Mouse (Mus musculus): ENCODE measurements at regions not wholly inside any gene's neighbourhood (a gene's known extent, or its start where the extent isn't known, plus 50 kb on each side); places are given as distances from the start of the nearest gene placed in this dataset.
A peak's percentile ranks its signal among the peaks of the same experiment; 100 is the strongest.

GRCm38 (mm10) chr8:34462262-34462661, 350.7 kb upstream of the Gm10131 start:
- no peak for ATAC-seq (replicated peaks in 1 of 2; ENCODE audit: insufficient read depth in 1 of 2, low FRiP score in 2 of 2, low TSS enrichment in 1 of 2, low read depth in 1 of 2, poor library complexity in 2 of 2, severe bottlenecking in 2 of 2)

GRCm38 (mm10) chr8:34458300-34458699, 346.8 kb upstream of the Gm10131 start:
- ATAC-seq (replicated peaks in 1 of 2; ENCODE audit: insufficient read depth in 1 of 2, low FRiP score in 2 of 2, low TSS enrichment in 1 of 2, low read depth in 1 of 2, poor library complexity in 2 of 2, severe bottlenecking in 2 of 2) = peak; percentile 27 to 56; a peak in 2 of 4 replicates

- ATAC-seq (replicated peaks in 1 of 2; ENCODE audit: insufficient read depth in 1 of 2, low FRiP score in 2 of 2, low TSS enrichment in 1 of 2, low read depth in 1 of 2, poor library complexity in 2 of 2, severe bottlenecking in 2 of 2) = no peak
Measured at GRCm38 (mm10) chr8:34456543-34456942, 345.0 kb upstream of the Gm10131 start.

DNA sequence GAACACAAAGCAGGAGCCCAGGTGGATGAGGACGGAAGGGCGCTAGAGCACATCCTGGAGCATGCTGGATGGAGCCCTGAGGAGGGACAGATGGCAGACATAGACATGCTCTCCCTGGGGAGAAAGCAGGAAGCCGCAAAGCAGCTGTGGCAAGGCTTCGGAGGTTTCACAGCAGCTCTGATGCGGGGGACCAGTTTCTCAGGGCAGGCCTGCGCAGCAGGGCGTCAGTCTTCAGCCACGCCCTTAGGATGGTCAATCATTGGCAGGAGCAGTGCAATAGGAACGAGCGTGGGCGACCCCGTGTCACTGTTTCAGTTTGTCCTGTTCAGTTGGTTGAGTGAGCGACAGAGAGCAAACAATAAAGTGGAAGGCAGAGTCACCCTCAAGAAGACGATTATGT, 343.8 kb upstream of the Gm10131 start:
- ATAC-seq (replicated peaks in 1 of 2; ENCODE audit: insufficient read depth in 1 of 2, low FRiP score in 2 of 2, low TSS enrichment in 1 of 2, low read depth in 1 of 2, poor library complexity in 2 of 2, severe bottlenecking in 2 of 2) = no peak

DNA sequence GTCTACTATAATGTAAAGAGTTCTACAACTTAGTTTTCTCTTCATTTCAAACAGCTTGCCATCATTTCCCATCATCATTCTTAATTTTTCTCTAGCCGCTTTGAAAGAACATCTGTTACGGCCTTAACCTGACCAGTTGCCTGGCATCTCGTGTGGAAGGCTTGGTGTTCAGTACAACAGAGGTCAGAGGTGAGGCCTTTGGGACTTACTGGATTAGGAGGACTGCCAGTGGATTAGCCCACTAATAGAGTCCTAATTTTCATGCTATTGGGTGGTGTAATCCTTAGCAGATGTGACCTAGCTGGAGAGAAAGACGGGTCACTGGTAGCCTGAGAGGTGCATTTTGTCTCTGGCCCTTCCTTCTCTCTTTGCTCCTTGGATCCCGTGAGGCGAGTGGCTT, 341.3 kb upstream of the Gm10131 start:
- ATAC-seq (replicated peaks in 1 of 2; ENCODE audit: insufficient read depth in 1 of 2, low FRiP score in 2 of 2, low TSS enrichment in 1 of 2, low read depth in 1 of 2, poor library complexity in 2 of 2, severe bottlenecking in 2 of 2) = no peak

DNA sequence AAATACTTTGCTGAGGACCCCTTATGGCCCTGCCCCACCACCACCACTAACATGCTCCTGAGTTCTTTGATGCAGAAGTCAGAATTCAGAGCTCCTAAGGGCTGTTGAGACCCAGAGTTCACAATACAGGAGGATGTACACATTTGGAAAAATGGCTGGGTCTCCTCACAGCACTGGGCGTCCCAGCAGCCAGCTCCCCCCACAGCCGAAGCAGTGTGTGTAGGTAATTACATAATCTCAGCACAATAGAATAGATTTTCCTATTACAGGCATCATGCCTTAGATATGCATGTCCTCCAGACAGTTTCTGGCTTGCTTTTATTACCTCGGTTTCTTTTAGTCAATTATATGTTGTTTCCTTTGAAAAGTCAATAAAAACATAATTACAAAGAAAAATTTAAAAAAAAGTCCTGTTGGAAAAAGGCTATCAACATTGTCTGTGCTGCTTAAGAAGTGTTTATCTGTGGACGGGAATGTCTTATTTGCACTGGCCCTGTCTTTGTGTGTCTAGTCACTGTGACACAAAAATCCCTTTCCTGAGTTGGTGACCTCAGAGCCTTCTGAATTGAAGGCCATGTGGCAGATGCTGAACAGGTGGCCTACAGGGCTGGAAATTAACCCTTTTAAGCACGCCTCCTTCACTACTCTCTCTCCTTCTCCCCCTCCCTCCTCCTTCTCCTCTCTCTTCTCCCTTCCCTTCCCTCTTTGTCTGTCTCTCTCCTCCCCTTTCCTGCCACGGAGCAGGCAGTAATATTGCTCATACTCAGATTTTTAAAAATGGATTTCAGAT, 339.9 kb upstream of the Gm10131 start:
- no peak for ATAC-seq (replicated peaks in 1 of 2; ENCODE audit: insufficient read depth in 1 of 2, low FRiP score in 2 of 2, low TSS enrichment in 1 of 2, low read depth in 1 of 2, poor library complexity in 2 of 2, severe bottlenecking in 2 of 2)

GRCm38 (mm10) chr8:34449391-34450044, 338.0 kb upstream of the Gm10131 start:
- no peak for ATAC-seq (replicated peaks in 1 of 2; ENCODE audit: insufficient read depth in 1 of 2, low FRiP score in 2 of 2, low TSS enrichment in 1 of 2, low read depth in 1 of 2, poor library complexity in 2 of 2, severe bottlenecking in 2 of 2)

DNA sequence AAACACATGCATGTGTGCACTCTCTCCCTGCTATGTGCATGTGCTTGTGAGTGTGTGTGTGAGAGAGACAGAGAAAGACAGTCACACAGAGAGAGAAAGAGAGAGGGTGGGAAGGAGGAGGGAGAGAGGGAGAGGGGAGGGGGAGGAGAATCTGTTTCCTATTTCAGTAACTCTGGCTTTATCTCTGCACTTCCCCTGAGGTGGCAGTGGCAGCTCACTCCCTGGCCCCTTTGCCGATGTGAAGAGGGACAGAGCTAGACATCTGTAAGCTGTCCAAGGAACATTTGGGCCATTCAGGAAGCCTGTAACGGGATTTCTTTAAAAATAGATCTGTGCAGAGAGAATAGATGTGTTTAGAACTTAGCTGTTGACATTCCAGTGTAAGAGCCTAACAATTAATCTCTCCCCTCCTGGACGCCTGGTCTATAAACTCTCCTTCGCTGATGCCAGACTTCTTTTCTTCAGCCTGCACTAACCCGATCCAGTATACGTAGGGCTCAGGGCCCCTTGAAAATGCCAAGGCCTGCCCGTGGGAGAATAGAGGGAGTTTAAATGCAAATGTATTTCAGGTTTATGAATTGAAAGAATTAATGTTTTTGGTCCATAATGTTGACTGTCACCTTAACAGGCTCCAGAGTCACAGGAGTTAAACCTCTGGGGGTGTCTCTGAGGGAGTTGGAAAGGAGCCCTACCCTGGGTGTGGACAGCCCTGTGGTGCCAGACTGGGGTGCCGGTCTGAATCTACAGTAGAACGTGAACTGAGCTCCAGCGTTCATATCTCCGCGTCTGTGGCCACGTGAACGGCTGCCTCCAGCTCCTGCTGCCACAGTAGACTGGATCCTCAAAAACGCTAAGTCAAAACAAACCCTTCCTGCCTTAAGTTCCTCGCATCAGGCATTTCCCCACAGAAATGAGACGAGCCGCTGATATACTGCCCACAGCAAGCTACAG, 336.6 kb upstream of the Gm10131 start:
- no peak for ATAC-seq (replicated peaks in 1 of 2; ENCODE audit: insufficient read depth in 1 of 2, low FRiP score in 2 of 2, low TSS enrichment in 1 of 2, low read depth in 1 of 2, poor library complexity in 2 of 2, severe bottlenecking in 2 of 2)

DNA sequence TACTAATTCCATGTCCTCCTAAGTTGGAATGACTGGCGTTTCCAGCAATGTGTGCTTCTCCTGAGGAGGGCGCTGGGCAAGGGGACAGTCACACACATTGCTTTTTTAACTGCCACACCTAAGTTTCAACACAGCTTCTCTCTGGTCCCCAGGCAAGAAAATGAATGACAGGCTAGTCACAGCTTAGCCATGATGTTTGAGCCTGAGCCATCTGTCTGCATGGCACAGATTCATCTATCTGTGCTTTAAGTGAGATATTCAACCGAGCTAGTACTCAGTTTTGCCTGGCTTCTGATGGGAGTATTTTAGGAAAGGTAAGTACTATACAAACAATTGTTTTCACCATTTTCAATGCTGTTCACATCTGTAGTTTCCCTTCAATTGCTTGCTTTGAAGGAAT, 331.2 kb upstream of the Gm10131 start:
- ATAC-seq (replicated peaks in 1 of 2; ENCODE audit: insufficient read depth in 1 of 2, low FRiP score in 2 of 2, low TSS enrichment in 1 of 2, low read depth in 1 of 2, poor library complexity in 2 of 2, severe bottlenecking in 2 of 2) = no peak

- ATAC-seq (replicated peaks in 1 of 2; ENCODE audit: insufficient read depth in 1 of 2, low FRiP score in 2 of 2, low TSS enrichment in 1 of 2, low read depth in 1 of 2, poor library complexity in 2 of 2, severe bottlenecking in 2 of 2) = no peak
Measured at GRCm38 (mm10) chr8:34441756-34442155, 330.2 kb upstream of the Gm10131 start.

- no peak for ATAC-seq (replicated peaks in 1 of 2; ENCODE audit: insufficient read depth in 1 of 2, low FRiP score in 2 of 2, low TSS enrichment in 1 of 2, low read depth in 1 of 2, poor library complexity in 2 of 2, severe bottlenecking in 2 of 2)
Measured at GRCm38 (mm10) chr8:34440771-34441170, 329.2 kb upstream of the Gm10131 start.

GRCm38 (mm10) chr8:34438771-34439170, 327.2 kb upstream of the Gm10131 start:
- ATAC-seq (replicated peaks in 1 of 2; ENCODE audit: insufficient read depth in 1 of 2, low FRiP score in 2 of 2, low TSS enrichment in 1 of 2, low read depth in 1 of 2, poor library complexity in 2 of 2, severe bottlenecking in 2 of 2) = no peak

- ATAC-seq (replicated peaks in 1 of 2; ENCODE audit: insufficient read depth in 1 of 2, low FRiP score in 2 of 2, low TSS enrichment in 1 of 2, low read depth in 1 of 2, poor library complexity in 2 of 2, severe bottlenecking in 2 of 2) = no peak
Measured at GRCm38 (mm10) chr8:34431985-34432384, 320.4 kb upstream of the Gm10131 start.

DNA sequence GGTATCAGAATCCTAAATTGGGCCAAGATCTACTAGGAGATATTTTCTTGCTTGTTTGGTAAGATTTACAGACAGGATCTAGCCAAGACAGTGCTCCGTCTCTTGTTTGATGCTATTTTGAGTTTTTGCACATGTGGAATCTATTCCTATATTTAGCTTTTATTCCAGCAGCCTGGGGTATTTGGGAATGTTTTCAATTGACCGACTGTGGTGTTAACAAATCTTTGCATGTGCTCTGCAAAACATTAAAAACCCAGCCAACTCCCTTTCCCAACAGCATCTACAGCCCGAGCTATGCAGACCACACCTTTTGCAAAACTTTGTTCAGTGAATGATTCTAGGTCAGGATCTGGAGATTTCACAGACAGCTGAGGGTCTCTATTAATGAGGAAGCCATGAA, 317.7 kb upstream of the Gm10131 start:
- no peak for ATAC-seq (replicated peaks in 1 of 2; ENCODE audit: insufficient read depth in 1 of 2, low FRiP score in 2 of 2, low TSS enrichment in 1 of 2, low read depth in 1 of 2, poor library complexity in 2 of 2, severe bottlenecking in 2 of 2)

DNA sequence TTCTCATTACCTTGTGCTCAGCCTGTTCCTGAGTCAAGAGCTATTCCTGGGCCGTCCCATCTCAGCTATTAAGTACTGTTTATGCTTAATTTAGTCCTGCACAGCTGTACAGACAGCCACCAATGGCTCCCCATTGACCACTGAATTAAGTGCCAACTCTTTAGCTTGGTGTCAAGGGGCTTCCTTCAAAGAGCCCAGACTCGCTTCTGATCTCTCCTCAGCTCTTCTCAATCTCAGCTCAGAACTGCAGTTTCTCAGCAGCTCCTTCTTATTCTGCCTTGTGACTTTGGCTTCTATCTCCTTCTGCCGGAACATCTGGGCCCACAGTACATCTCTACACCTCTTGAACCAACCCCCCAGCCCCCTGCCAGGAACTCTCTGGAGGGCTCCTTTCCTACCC, 290.0 kb upstream of the Gm10131 start:
- no peak for ATAC-seq (replicated peaks in 1 of 2; ENCODE audit: insufficient read depth in 1 of 2, low FRiP score in 2 of 2, low TSS enrichment in 1 of 2, low read depth in 1 of 2, poor library complexity in 2 of 2, severe bottlenecking in 2 of 2)

GRCm38 (mm10) chr8:34398914-34399813, 287.6 kb upstream of the Gm10131 start:
- ATAC-seq (replicated peaks in 1 of 2; ENCODE audit: insufficient read depth in 1 of 2, low FRiP score in 2 of 2, low TSS enrichment in 1 of 2, low read depth in 1 of 2, poor library complexity in 2 of 2, severe bottlenecking in 2 of 2) = no peak

All from hematopoietic stem cell, adult 5-6 weeks (primary cell).